Mouse (Mus musculus) liver, embryonic 11.5 days (tissue): ENCODE measurements around the gene Rmdn2. TPM values are rescaled to one million over a fixed set of nuclear protein-coding genes. Genes with fewer than 3 reads are reported as not detected.

Experiments
- ATAC-seq: fragments of 200-750 bp; cut with Nextera tagmentation; replicated peaks from 2 replicates; pipeline ENCODE4 v1.8.0; 2017; ENCODE audit warnings: moderate number of reproducible peaks, mild to moderate bottlenecking, moderate TSS enrichment, moderate library complexity; ENCODE audit not compliant: low FRiP score
- DNase-seq: peaks from one replicate; pipeline ENCODE4 v3.0.0-alpha.2; 2017; ENCODE audit warnings: low spot score
- H3K27ac ChIP-seq: fragments of 300-500 bp; sonication (generic); 2 replicates; pipeline ENCODE4 v1.5.1; 2014; ENCODE audit warnings: mild to moderate bottlenecking, low read depth, low read length, control low read depth
- H3K27me3 ChIP-seq: fragments of 300-500 bp; sonication (generic); replicated peaks from 2 replicates; pipeline ENCODE4 v1.6.1; 2014; ENCODE audit warnings: low read length, mixed read lengths; ENCODE audit not compliant: control insufficient read depth, insufficient read depth
- H3K36me3 ChIP-seq: fragments of 300-500 bp; sonication (generic); 2 replicates; pipeline ENCODE4 v1.6.1; 2014; ENCODE audit warnings: mild to moderate bottlenecking, low read length, moderate library complexity, mixed read lengths; ENCODE audit not compliant: control insufficient read depth, insufficient read depth
- H3K4me1 ChIP-seq: fragments of 300-500 bp; sonication (generic); replicated peaks from 2 replicates; pipeline ENCODE4 v1.6.1; 2014; ENCODE audit warnings: low read length, mixed read lengths; ENCODE audit not compliant: control insufficient read depth, insufficient read depth
- H3K4me2 ChIP-seq: fragments of 300-500 bp; sonication (generic); 2 replicates; pipeline ENCODE4 v1.6.1; 2014; ENCODE audit warnings: mild to moderate bottlenecking, control low read depth, moderate library complexity
- H3K4me3 ChIP-seq: fragments of 300-500 bp; sonication (generic); 2 replicates; pipeline ENCODE4 v1.5.1; 2014; ENCODE audit warnings: low read depth, low read length, control low read depth
- H3K9ac ChIP-seq: fragments of 300-500 bp; sonication (generic); 2 replicates; pipeline ENCODE4 v1.6.1; 2014; ENCODE audit warnings: low read depth, low read length, control low read depth
- H3K9me3 ChIP-seq: fragments of 300-500 bp; sonication (generic); 2 replicates; pipeline ENCODE4 v1.6.1; 2016; ENCODE audit warnings: low read length, inconsistent platforms, mixed read lengths; ENCODE audit not compliant: control insufficient read depth
- WGBS: fragments of 180-500 bp; shearing (Covaris S2); extraction: QIAGEN DNeasy Blood & Tissue Kit; methylation state at CpG from one replicate; pipeline ENCODE4 v1.1.7; 2014; 5-methylcytosine and 5-hydroxymethylcytosine counted together
- polyA plus RNA-seq: library from polyadenylated mRNA; unstranded; fragments of >200 nt; fragmentation: Nextera tagmentation; extraction: Ambion mirVana; gene quantifications from 2 replicates; pipeline ENCODE4 v1.2.1, GENCODE M21; 2014

The Rmdn2 gene
- polyA plus RNA-seq, 1 experiment from 2014 or later, result 9.1 TPM

DNA sequence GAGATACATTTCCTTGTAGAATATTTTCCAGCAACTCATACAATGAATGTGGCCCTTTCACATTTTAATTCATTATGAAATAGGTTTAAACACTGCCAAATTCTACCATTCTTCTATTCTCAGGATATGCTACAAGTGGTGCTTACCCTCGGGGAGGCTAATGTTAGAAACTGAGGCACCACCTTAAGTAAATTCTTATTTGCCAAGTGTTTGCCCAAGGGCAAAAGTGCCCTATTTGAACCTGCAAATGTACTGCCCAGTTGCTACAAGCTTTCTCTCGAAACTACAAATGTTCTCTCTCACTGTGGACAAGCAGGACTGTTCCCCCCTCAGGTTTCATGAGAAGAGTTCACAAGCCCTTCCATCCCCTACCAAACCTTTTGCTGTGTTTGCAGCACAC, 5.9 kb upstream of the Rmdn2 start:
- H3K4me1 ChIP-seq, result no peaks in the 10 kb centered on the region
- H3K4me2 ChIP-seq, result no peak overlapping the region
- H3K27ac ChIP-seq, result no peak overlapping the region
- no peak for ATAC-seq
- no peak for DNase-seq
- no peak overlapping the region for H3K4me3 ChIP-seq
- H3K36me3 ChIP-seq, result no peaks in the 10 kb centered on the region
- H3K9me3 ChIP-seq, result no peaks in the 10 kb centered on the region
- no peak overlapping the region for H3K9ac ChIP-seq
- no peaks in the 10 kb centered on the region for H3K27me3 ChIP-seq
- 60% methylated on average over 2 of the region's 2 CpGs for WGBS

DNA sequence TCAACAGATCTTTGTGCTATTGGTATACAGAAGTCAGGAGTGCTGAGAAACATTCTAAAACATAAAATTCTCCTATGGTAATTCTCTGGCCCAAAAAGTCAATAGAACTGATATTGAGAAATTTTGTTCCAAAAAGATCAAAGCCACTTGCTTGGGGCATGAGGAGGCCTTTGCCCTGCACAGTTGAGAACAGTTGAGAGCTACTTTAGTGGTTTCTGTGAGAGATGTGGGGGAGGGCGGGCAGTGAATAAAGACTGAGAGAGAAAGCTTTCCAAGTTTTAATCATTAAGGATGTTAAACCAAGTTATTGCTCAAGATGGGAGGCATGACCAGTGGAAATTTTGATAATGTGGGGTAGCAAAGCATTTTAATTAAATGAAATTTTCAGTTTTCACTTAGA, 2.0 kb upstream of the Rmdn2 start:
- Histone ChIP-seq H3K27ac (no peak overlapping the region), H3K4me3 (no peak overlapping the region), H3K4me2 (no peak overlapping the region), H3K27me3 (no peaks in the 10 kb centered on the region), H3K36me3 (no peaks in the 10 kb centered on the region), H3K9me3 (no peaks in the 10 kb centered on the region), H3K4me1 (no peaks in the 10 kb centered on the region), H3K9ac (no peak overlapping the region)
- 94% methylated on average over 1 of the region's 1 CpGs for WGBS
- ATAC-seq, result no peak
- DNase-seq, result no peak

DNA sequence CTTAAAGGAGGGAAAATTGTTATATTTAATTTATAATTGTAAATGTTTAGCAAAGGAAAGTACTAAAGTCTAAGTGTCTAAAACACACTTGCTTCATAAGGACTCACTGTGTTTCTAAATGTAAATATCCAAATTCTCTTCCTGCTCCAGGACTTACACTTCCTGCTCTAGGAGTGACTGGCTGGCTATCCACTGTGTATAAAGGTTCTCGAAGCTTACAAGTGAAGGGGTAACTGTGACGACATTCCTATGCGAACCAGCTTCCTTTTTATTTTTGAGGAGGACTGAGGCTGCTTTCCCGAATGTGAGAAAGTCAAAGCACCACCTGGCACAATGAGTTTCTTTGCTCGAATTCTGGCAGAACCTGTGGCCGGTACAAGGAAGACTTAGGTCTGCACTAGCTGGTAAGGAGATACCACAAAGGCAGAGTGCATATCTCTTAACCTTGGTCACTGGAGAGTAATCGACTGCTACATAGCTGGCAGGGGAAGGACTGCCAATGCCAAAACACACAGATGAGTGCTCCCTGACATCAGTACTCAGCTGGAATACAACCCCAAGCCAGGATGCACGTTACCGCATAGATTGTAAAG, 1.4 kb upstream of the Rmdn2 start:
- no peaks in the 10 kb centered on the region for H3K27me3 ChIP-seq
- no peak overlapping the region for H3K4me2 ChIP-seq
- DNase-seq (no peak), ATAC-seq (no peak)
- H3K27ac ChIP-seq, result no peak overlapping the region
- H3K4me1 ChIP-seq, result no peaks in the 10 kb centered on the region
- H3K9me3 ChIP-seq, result no peaks in the 10 kb centered on the region
- no peak overlapping the region for H3K9ac ChIP-seq
- WGBS, result 73% methylated on average over 9 of the region's 9 CpGs
- H3K36me3 ChIP-seq, result no peaks in the 10 kb centered on the region
- no peak overlapping the region for H3K4me3 ChIP-seq

DNA sequence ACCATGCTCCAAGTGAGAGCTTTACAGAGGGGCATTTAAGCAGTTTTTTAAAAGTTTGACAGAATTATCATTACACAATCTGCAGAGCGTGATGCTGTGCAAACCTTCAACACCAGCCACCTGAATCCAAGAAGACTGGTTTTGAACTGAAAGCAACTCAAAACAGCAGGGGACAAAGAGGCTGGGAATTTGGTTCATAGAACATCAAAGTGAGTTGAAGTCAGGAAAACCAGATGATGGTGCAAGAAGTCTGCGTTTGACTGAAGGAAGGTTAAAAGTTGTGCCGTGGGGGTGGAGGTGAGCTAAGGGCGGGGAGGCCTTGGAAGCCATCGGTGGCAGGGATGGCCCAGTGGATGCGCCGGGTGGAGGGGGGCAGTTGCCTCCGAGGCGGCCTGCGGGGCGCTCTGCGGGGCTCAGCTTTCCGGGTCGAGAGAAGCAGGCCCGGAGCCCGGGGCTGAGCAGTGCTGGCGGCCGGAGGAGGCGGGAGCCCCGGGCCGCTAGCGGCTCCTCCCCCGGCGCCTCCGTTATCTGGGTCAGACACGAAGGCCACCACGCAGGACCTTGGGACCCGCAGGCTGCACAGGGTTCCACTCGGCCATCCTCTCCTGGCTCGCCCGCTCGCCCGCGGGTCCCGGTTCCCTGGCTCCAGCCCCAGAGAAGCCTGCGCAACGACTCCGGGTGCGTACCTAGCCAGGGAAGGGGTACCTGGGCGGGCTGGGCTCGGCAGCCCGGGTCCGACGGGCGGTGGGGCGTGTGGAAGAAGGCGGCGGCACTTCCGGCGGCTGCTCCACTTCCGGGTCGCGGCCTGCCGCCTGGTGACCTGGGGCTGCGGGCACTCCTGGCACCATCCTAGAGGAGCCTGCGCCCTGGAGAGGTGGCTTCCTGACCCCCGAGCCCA, 3.3 kb downstream of the Rmdn2 start:
- Histone ChIP-seq H3K4me2 (peak overlapping the region; percentile 84), H3K4me3 (peak overlapping the region; percentile 82), H3K4me1 (no peaks in the 10 kb centered on the region), H3K27ac (peak overlapping the region; percentile 81), H3K9ac (peak overlapping the region; percentile 88), H3K36me3 (no peaks in the 10 kb centered on the region), H3K9me3 (no peaks in the 10 kb centered on the region), H3K27me3 (no peaks in the 10 kb centered on the region)
- 3% methylated on average over 56 of the region's 57 CpGs for WGBS
- DNase-seq, result peak; percentile 84
- ATAC-seq, result peak; percentile 95

DNA sequence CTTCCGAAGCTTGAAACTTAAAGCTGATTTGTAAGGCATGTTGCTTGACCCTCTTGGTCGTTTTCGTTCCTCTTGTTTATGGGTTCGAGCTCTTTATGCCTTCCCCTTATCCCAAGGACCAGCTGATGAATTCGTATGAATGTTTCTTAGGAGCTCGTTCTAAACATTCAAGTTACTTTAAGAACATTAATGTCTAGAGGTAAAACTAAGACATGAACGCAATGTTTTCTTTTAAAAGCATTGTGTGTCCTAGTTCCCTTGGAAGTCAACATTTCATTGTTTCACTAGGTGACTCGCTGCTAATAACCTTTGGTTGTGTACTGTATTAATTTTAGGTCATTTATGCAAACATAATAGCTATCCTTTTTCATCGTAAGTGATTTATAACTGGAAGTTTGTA, 4.2 kb downstream of the Rmdn2 start:
- no peak for DNase-seq

DNA sequence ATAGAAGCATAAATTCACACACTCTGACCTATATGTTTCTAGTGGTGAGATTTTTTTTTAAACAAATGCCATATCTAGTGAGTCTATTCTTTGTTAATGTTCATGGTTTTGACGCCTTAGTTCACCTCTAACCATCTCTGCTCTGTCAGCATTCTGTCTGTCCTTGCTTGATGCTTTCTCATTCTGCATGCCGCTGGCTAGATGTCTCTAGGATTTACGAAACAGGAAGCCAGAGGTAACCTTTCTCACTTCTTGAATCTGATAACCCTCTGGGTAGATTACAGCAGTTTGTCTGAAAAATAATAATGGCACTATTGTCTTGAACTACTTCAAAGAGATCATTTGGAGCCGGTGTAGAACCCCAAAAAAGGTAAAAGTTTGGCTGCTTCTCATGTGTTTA, 5.0 kb downstream of the Rmdn2 start:
- H3K9ac ChIP-seq, result no peak overlapping the region
- H3K9me3 ChIP-seq, result no peaks in the 10 kb centered on the region
- DNase-seq (no peak), ATAC-seq (no peak)
- 82% methylated on average over 4 of the region's 4 CpGs for WGBS
- no peak overlapping the region for H3K4me2 ChIP-seq
- no peaks in the 10 kb centered on the region for H3K36me3 ChIP-seq
- H3K4me3 ChIP-seq, result no peak overlapping the region
- no peak overlapping the region for H3K27ac ChIP-seq
- no peaks in the 10 kb centered on the region for H3K27me3 ChIP-seq
- no peaks in the 10 kb centered on the region for H3K4me1 ChIP-seq

More for the DNA sequence above, 4.2 kb downstream of the Rmdn2 start:
- Histone ChIP-seq H3K9ac (no peak overlapping the region), H3K4me1 (no peaks in the 10 kb centered on the region), H3K4me2 (peak overlapping the region; percentile 84), H3K27me3 (no peaks in the 10 kb centered on the region), H3K36me3 (no peaks in the 10 kb centered on the region), H3K27ac (no peak overlapping the region), H3K4me3 (peak overlapping the region; percentile 82; the same call in 1 of the 2 replicates), H3K9me3 (no peaks in the 10 kb centered on the region)
- ATAC-seq, result no peak
- WGBS, result 80% methylated on average over 9 of the region's 9 CpGs

DNA sequence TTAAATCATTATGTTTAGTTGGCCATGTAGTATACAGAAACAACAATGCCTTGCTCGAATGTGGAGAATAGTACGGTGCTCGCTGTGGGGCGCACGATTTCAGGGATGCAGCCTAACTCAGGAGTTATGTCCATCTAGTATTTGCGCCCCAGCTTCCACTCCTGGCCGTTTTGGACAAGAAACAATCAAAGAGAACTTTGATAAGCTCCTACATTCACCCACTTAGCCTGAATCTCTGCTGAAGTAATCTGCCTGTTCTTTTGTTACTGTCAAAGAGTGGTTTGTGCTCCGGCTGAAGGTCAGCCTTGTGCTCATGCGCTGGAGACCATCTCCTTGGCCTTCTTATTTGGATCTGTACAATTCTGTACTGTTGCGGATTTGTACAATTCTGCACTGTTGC, 6.8 kb downstream of the Rmdn2 start:
- no peak for ATAC-seq
- H3K36me3 ChIP-seq, result no peaks in the 10 kb centered on the region

DNA sequence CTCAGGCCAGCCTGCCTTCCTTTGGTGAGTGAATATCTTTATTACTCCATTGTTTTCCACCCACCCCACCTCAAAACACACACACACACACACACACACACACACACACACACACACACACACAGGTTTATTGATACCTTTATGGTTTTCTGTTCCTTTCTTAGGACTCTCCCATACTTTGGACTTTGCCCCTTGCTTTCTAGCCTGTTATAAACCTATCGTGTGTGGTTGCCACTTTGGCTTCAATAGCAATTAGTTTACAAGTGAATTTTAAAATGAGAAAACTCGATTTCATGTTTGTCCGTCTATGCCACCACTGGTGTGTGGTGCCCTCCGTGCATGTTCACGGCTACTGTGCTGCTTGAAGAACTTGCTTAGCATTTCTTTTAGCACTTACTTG, 7.3 kb downstream of the Rmdn2 start:
- Histone ChIP-seq H3K4me3 (no peak overlapping the region), H3K4me1 (no peaks in the 10 kb centered on the region), H3K27me3 (no peaks in the 10 kb centered on the region), H3K9ac (no peak overlapping the region), H3K4me2 (no peak overlapping the region), H3K9me3 (no peaks in the 10 kb centered on the region), H3K27ac (no peak overlapping the region), H3K36me3 (no peaks in the 10 kb centered on the region)
- WGBS, result 90% methylated on average over 5 of the region's 5 CpGs
- ATAC-seq (no peak), DNase-seq (no peak)

More for the DNA sequence above, 6.8 kb downstream of the Rmdn2 start:
- Histone ChIP-seq H3K9me3 (no peaks in the 10 kb centered on the region), H3K4me3 (no peak overlapping the region), H3K4me1 (no peaks in the 10 kb centered on the region), H3K4me2 (no peak overlapping the region), H3K9ac (no peak overlapping the region), H3K27me3 (no peaks in the 10 kb centered on the region), H3K27ac (no peak overlapping the region)
- DNase-seq, result no peak
- WGBS, result 86% methylated on average over 10 of the region's 10 CpGs

DNA sequence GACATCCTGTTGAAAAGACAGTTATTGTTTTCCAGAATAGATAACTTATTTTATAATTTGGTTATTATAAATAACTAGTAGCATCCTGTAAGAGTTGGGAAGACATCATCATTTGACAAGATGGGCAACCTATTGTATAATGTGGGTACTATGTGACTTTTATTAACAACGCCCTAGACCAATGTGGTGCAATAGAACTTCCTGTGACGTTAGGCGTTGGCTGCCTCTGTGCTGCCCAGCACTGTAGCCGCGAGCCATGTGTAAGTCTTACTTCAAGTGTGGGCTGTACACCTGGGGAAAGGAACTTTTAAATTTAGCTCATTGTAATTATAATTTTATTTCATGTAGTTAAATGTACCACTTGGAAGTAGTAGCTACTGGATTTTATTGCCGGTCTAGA, 10.4 kb downstream of the Rmdn2 start:
- no peaks in the 10 kb centered on the region for H3K9me3 ChIP-seq
- H3K36me3 ChIP-seq, result no peaks in the 10 kb centered on the region
- H3K4me3 ChIP-seq, result no peak overlapping the region
- no peak overlapping the region for H3K4me2 ChIP-seq
- H3K9ac ChIP-seq, result no peak overlapping the region
- DNase-seq (no peak), ATAC-seq (no peak)
- H3K4me1 ChIP-seq, result no peaks in the 10 kb centered on the region
- no peak overlapping the region for H3K27ac ChIP-seq
- WGBS, result 93% methylated on average over 6 of the region's 6 CpGs
- H3K27me3 ChIP-seq, result no peaks in the 10 kb centered on the region
